Mouse (Mus musculus) cerebellum, adult 2 months (tissue): ENCODE measurements around the gene Rgs12.

Source experiments
- CTCF ChIP-seq: fragments of 200-500 bp; IDR thresholded peaks from 2 replicates; pipeline ENCODE4 v1.5.1; 2011; ENCODE audit warnings: low read depth, mild to moderate bottlenecking, control low read depth, low read length, moderate library complexity, borderline replicate concordance; ENCODE audit not compliant: insufficient read depth
- POLR2A ChIP-seq: fragments of 200-500 bp; IDR thresholded peaks from 2 replicates; pipeline ENCODE4 v1.6.1; 2011; ENCODE audit warnings: low read length, control low read depth, borderline replicate concordance; ENCODE audit not compliant: insufficient read depth

- TF ChIP-seq CTCF, result no peak
- no peak for TF ChIP-seq POLR2A
Observed at GRCm38 (mm10) chr5:34907230-34907629, 42.0 kb upstream of the Rgs12 start.
